Mouse (Mus musculus) adrenal gland, postnatal 10 days (tissue): ENCODE data around the gene Rps2. TPM values are rescaled to one million over a fixed set of nuclear protein-coding genes. Genes with fewer than 3 reads are reported as not detected.

ENCODE experiments used
- DNase-seq: peaks from one replicate; pipeline ENCODE4 v3.0.0; 2021; ENCODE audit warnings: mixed read lengths
- total RNA-seq, 2 experiments: library from RNA; stranded (reverse); gene quantifications; 2 replicates each; pipeline ENCODE4 v1.2.3; 2021

Rps2 gene
- total RNA-seq, 2 experiments from 2014 or later: 785 to 825 TPM

DNA sequence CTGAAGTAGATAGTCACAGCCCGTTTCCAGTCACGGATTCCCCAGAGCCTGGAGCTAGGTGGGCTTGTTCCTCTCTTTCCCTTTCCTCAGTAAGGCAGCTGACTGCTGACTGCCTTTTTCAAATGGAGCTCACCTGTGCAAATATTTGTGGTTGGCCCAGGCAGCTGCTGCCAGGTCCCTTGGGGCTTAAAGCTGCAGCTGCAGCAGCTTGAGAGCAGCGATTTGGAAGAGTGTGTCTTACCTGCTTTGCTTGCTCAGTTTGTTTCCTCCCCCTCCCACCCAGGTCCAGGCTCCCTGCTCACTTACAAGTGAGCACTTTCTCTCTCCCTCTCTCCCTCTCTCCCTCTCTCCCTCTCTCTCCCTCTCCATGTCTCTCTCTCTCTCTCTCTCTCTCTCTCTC, 51.2 kb downstream of the Rps2 start:
- DNase-seq: no peak

Other genes starting within 250 kb of the Rps2 start
- gene E4f1, start 247.8 kb upstream of the Rps2 start, total RNA-seq: 10 to 100 TPM; 19.0 to 25.2 TPM
- gene Pgp, start 247.7 kb upstream of the Rps2 start, total RNA-seq: 10 to 100 TPM; 44.0 to 49.2 TPM
- under 1 TPM; 0.36 to 0.51 TPM for gene Bricd5, start 244.2 kb upstream of the Rps2 start, total RNA-seq
- gene Mlst8, start 239.0 kb upstream of the Rps2 start, total RNA-seq: 10 to 100 TPM; 20.3 to 23.9 TPM
- 10 to 100 TPM; 11.1 to 26.5 TPM for gene Caskin1, start 229.5 kb upstream of the Rps2 start, total RNA-seq
- 100 to 1,000 TPM in 1 of 2 experiments, 10 to 100 TPM in 1; 83.5 to 104 TPM for gene Traf7, start 190.2 kb upstream of the Rps2 start, total RNA-seq
- gene Rab26, start 183.9 kb upstream of the Rps2 start, total RNA-seq: 1 to 10 TPM; 1.2 to 1.5 TPM
- 10 to 100 TPM; 40.2 to 51.0 TPM for gene Pkd1, start 168.3 kb upstream of the Rps2 start, total RNA-seq
- gene Tsc2, start 85.5 kb upstream of the Rps2 start, total RNA-seq: 100 to 1,000 TPM in 1 of 2 experiments, 10 to 100 TPM in 1; 84.9 to 110 TPM
- 10 to 100 TPM in 1 of 2 experiments, 1 to 10 TPM in 1; 6.4 to 11.6 TPM for gene Nthl1, start 85.4 kb upstream of the Rps2 start, total RNA-seq
- gene Slc9a3r2, start 67.8 kb upstream of the Rps2 start, total RNA-seq: 10 to 100 TPM; 66.9 to 72.8 TPM
- not detected for gene Npw, start 59.7 kb upstream of the Rps2 start, total RNA-seq
- gene Zfp598, start 48.4 kb upstream of the Rps2 start, total RNA-seq: 10 to 100 TPM; 38.9 to 42.2 TPM
- gene Syngr3, start 28.2 kb upstream of the Rps2 start, total RNA-seq: 10 to 100 TPM in 1 of 2 experiments, 1 to 10 TPM in 1; 5.8 to 11.7 TPM
- gene Gfer, start 22.0 kb upstream of the Rps2 start, total RNA-seq: 10 to 100 TPM; 36.0 to 36.8 TPM
- 1 to 10 TPM; 4.3 to 6.6 TPM for gene Noxo1, start 21.9 kb upstream of the Rps2 start, total RNA-seq
- 10 to 100 TPM; 39.1 to 39.9 TPM for gene Tbl3, start 10.5 kb upstream of the Rps2 start, total RNA-seq
- gene Rnf151, start 53 bp upstream of the Rps2 start, total RNA-seq: under 1 TPM in 1 of 2 experiments, not detected in 1; 0.24 TPM
- gene Ndufb10, start 6.4 kb downstream of the Rps2 start, total RNA-seq: 100 to 1,000 TPM; 422 to 522 TPM
- 10 to 100 TPM; 12.0 to 51.3 TPM for gene Rpl3l, start 9.7 kb downstream of the Rps2 start, total RNA-seq
- 10 to 100 TPM; 75.1 to 93.3 TPM for gene Msrb1, start 18.5 kb downstream of the Rps2 start, total RNA-seq
- gene Hs3st6, start 34.9 kb downstream of the Rps2 start, total RNA-seq: 1 to 10 TPM; 1.6 to 2.0 TPM
- under 1 TPM; 0.48 to 0.75 TPM for gene Meiob, start 86.2 kb downstream of the Rps2 start, total RNA-seq
- 100 to 1,000 TPM; 132 to 147 TPM for gene Hagh, start 122.0 kb downstream of the Rps2 start, total RNA-seq
- 10 to 100 TPM; 43.4 to 52.2 TPM for gene Fahd1, start 132.2 kb downstream of the Rps2 start, total RNA-seq
- 10 to 100 TPM in 1 of 2 experiments, 1 to 10 TPM in 1; 9.1 to 17.1 TPM for gene Igfals, start 147.9 kb downstream of the Rps2 start, total RNA-seq
- gene Nubp2, start 168.2 kb downstream of the Rps2 start, total RNA-seq: 10 to 100 TPM; 42.2 to 43.7 TPM
- gene Spsb3, start 168.5 kb downstream of the Rps2 start, total RNA-seq: 10 to 100 TPM; 31.5 to 35.6 TPM
- gene Eme2, start 177.0 kb downstream of the Rps2 start, total RNA-seq: 10 to 100 TPM; 30.2 to 45.4 TPM
- gene Mrps34, start 177.0 kb downstream of the Rps2 start, total RNA-seq: 100 to 1,000 TPM; 123 to 140 TPM
- gene Nme3, start 178.4 kb downstream of the Rps2 start, total RNA-seq: 10 to 100 TPM; 43.6 to 51.3 TPM
- gene Mapk8ip3, start 218.9 kb downstream of the Rps2 start, total RNA-seq: 100 to 1,000 TPM in 1 of 2 experiments, 10 to 100 TPM in 1; 63.8 to 110 TPM
- 10 to 100 TPM; 38.4 to 44.4 TPM for gene Jpt2, start 242.6 kb downstream of the Rps2 start, total RNA-seq